Mouse (Mus musculus): ENCODE results near the gene Atn1. TPM values are rescaled to one million over a fixed set of nuclear protein-coding genes. Genes with fewer than 3 reads are reported as not detected.
"Not testable (repeated sequence)": the region's sequence is repeated elsewhere in the genome, so short reads cannot be mapped to it uniquely, and the experiment has no call there.

Atn1 gene
- total RNA-seq (2014; fragmentation: Nextera tagmentation) = 58.7 and 85.6 TPM in 2 replicates
- total RNA-seq (2017) = 1.9 and 3.0 TPM in 2 replicates
- polyA plus RNA-seq (2012) = 55.3 and 58.8 TPM in 2 replicates

GRCm38 (mm10) chr6:124755831-124756595, at the start of gene Atn1, which contains the start of gene Gm45234:
TSS of gene Atn1 (minus strand) at chr6:124756524.
TSS of gene Gm45234 (minus strand) at chr6:124756021.
- peaks cover 38% of the 10 kb centered on the region for H3K4me1 ChIP-seq (ENCODE audit: insufficient read depth, low read depth, low read length)
- peaks cover 52% of the 10 kb centered on the region for H3K27me3 ChIP-seq (ENCODE audit: insufficient read depth, low read length)
- H3K4me3 ChIP-seq (ENCODE audit: low read depth, low read length) = peak within 1 kb of the TSS; percentile 74
- H3K36me3 ChIP-seq (replicated peaks) = no peaks in the 10 kb centered on the region
- no peaks in the 10 kb centered on the region for H3K9me3 ChIP-seq (replicated peaks)
- ATAC-seq (ENCODE audit: extremely low read depth, insufficient number of reproducible peaks, low FRiP score, poor library complexity, severe bottlenecking) (peak; percentile 31; the same call in 1 of the 2 replicates), DNase-seq (ENCODE audit: low spot score) (peak; percentile 55)
- TF ChIP-seq TAL1 (conservative IDR thresholded peaks at IDR 0.05; ENCODE audit: low read depth, low read length) (no peak), GATA2 (IDR thresholded peaks at IDR 0.05; ENCODE audit: borderline replicate concordance, low read depth, low read length) (no peak), CTCF (IDR thresholded peaks at IDR 0.05; ENCODE audit: low read depth, low read length) (no peak)

GRCm38 (mm10) chr6:124805341-124806321, 49.3 kb upstream of the Atn1 start:
- Histone ChIP-seq H3K4me3 (ENCODE audit: low read depth, low read length) (peak overlapping the region; percentile 77), H3K4me1 (ENCODE audit: insufficient read depth, low read depth, low read length) (peaks cover 65% of the 10 kb centered on the region), H3K27me3 (ENCODE audit: insufficient read depth, low read length) (no peaks in the 10 kb centered on the region), H3K9me3 (replicated peaks) (no peaks in the 10 kb centered on the region), H3K36me3 (replicated peaks) (peaks cover 27% of the 10 kb centered on the region)
- DNase-seq (ENCODE audit: low spot score) = peak; percentile 82
- TF ChIP-seq CTCF (IDR thresholded peaks at IDR 0.05; ENCODE audit: low read depth, low read length) (no peak), GATA1 (IDR thresholded peaks at IDR 0.05; ENCODE audit: borderline replicate concordance, low read length) (no peak), TAL1 (conservative IDR thresholded peaks at IDR 0.05; ENCODE audit: low read depth, low read length) (no peak), POLR2AphosphoS5 (IDR thresholded peaks at IDR 0.05; ENCODE audit: insufficient replicate concordance, low read depth, low read length) (0 out of 2 replicates have a peak, but pooled peaks have one; percentile 21), GATA2 (IDR thresholded peaks at IDR 0.05; ENCODE audit: borderline replicate concordance, low read depth, low read length) (no peak)
- peak; percentile 69 for ATAC-seq (ENCODE audit: extremely low read depth, insufficient number of reproducible peaks, low FRiP score, poor library complexity, severe bottlenecking)

GRCm38 (mm10) chr6:124804341-124804740, 48.0 kb upstream of the Atn1 start:
- Histone ChIP-seq H3K36me3 (replicated peaks) (peaks cover 14% of the 10 kb centered on the region), H3K4me1 (ENCODE audit: insufficient read depth, low read depth, low read length) (peaks cover 52% of the 10 kb centered on the region), H3K27me3 (ENCODE audit: insufficient read depth, low read length) (no peaks in the 10 kb centered on the region), H3K4me3 (ENCODE audit: low read depth, low read length) (no peak overlapping the region), H3K9me3 (replicated peaks) (no peaks in the 10 kb centered on the region)
- TF ChIP-seq GATA2 (IDR thresholded peaks at IDR 0.05; ENCODE audit: borderline replicate concordance, low read depth, low read length) (no peak), CTCF (IDR thresholded peaks at IDR 0.05; ENCODE audit: low read depth, low read length) (no peak), GATA1 (IDR thresholded peaks at IDR 0.05; ENCODE audit: borderline replicate concordance, low read length) (no peak), TAL1 (conservative IDR thresholded peaks at IDR 0.05; ENCODE audit: low read depth, low read length) (no peak), POLR2AphosphoS5 (IDR thresholded peaks at IDR 0.05; ENCODE audit: insufficient replicate concordance, low read depth, low read length) (no peak)
- ATAC-seq (ENCODE audit: extremely low read depth, insufficient number of reproducible peaks, low FRiP score, poor library complexity, severe bottlenecking) = no peak
- DNase-seq (ENCODE audit: low spot score) = no peak

- not testable (repeated sequence) for DNase-seq (ENCODE audit: low spot score); H3K9me3 ChIP-seq (replicated peaks); H3K27me3 ChIP-seq (ENCODE audit: insufficient read depth, low read length); ATAC-seq (ENCODE audit: extremely low read depth, insufficient number of reproducible peaks, low FRiP score, poor library complexity, severe bottlenecking); H3K4me3 ChIP-seq (ENCODE audit: low read depth, low read length)
- Histone ChIP-seq H3K4me1 (ENCODE audit: insufficient read depth, low read depth, low read length) (peaks cover 46% of the 10 kb centered on the region), H3K36me3 (replicated peaks) (peaks cover 10% of the 10 kb centered on the region)
Measured at GRCm38 (mm10) chr6:124803691-124804090, 47.4 kb upstream of the Atn1 start.

GRCm38 (mm10) chr6:124803061-124803460, 46.7 kb upstream of the Atn1 start:
- H3K4me3 ChIP-seq (ENCODE audit: low read depth, low read length) = no peak overlapping the region
- H3K36me3 ChIP-seq (replicated peaks) = peaks cover 8% of the 10 kb centered on the region
- no peak for ATAC-seq (ENCODE audit: extremely low read depth, insufficient number of reproducible peaks, low FRiP score, poor library complexity, severe bottlenecking)
- H3K9me3 ChIP-seq (replicated peaks) = no peaks in the 10 kb centered on the region
- H3K27me3 ChIP-seq (ENCODE audit: insufficient read depth, low read length) = no peaks in the 10 kb centered on the region
- peaks cover 39% of the 10 kb centered on the region for H3K4me1 ChIP-seq (ENCODE audit: insufficient read depth, low read depth, low read length)
- no peak for DNase-seq (ENCODE audit: low spot score)
- TF ChIP-seq POLR2AphosphoS5 (IDR thresholded peaks at IDR 0.05; ENCODE audit: insufficient replicate concordance, low read depth, low read length) (no peak), CTCF (IDR thresholded peaks at IDR 0.05; ENCODE audit: low read depth, low read length) (no peak), GATA2 (IDR thresholded peaks at IDR 0.05; ENCODE audit: borderline replicate concordance, low read depth, low read length) (no peak), GATA1 (IDR thresholded peaks at IDR 0.05; ENCODE audit: borderline replicate concordance, low read length) (no peak), TAL1 (conservative IDR thresholded peaks at IDR 0.05; ENCODE audit: low read depth, low read length) (no peak)

GRCm38 (mm10) chr6:124802400-124802799, 46.1 kb upstream of the Atn1 start:
- not testable (repeated sequence) for H3K36me3 ChIP-seq (replicated peaks); DNase-seq (ENCODE audit: low spot score); H3K27me3 ChIP-seq (ENCODE audit: insufficient read depth, low read length); H3K9me3 ChIP-seq (replicated peaks)
- H3K4me3 ChIP-seq (ENCODE audit: low read depth, low read length) = peak overlapping the region; percentile 58; the same call in 1 of the 2 replicates
- peaks cover 33% of the 10 kb centered on the region for H3K4me1 ChIP-seq (ENCODE audit: insufficient read depth, low read depth, low read length)
- peak; percentile 32; the same call in 1 of the 2 replicates for ATAC-seq (ENCODE audit: extremely low read depth, insufficient number of reproducible peaks, low FRiP score, poor library complexity, severe bottlenecking)

Data from G1E (cell line).